Mouse (Mus musculus): Measurements from ENCODE around the gene Rab15. TPM values are rescaled to one million over a fixed set of nuclear protein-coding genes. Genes with fewer than 3 reads are reported as not detected.

Rab15 gene
- polyA plus RNA-seq, 1 experiment: 16.4 TPM

DNA sequence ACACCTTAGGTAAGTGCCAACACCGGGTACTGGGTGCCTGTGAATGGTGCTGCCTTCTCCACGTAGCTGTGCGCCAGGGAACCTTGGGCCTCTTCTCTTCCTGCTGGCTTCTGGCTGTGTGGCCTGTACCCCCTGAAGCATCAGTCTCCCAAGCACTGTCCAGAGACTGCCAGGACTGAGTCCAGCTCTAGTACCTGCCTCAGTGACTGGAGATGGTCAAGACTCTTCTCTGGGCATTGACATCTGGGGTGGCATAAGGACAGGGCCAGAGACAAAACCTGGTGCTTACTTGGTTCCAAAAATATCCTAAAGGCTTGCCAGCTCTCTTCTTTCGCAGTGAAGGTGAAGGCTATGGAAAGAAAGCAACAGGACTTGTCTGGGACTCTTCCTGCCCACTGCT, 11.7 kb downstream of the Rab15 start:
- Histone ChIP-seq H3K27ac (ENCODE audit: insufficient read depth, low read depth, low read length) (no peak overlapping the region), H3K27me3 (ENCODE audit: control insufficient read depth, insufficient read depth, low read length) (no peaks in the 10 kb centered on the region), H3K4me1 (ENCODE audit: control insufficient read depth, insufficient read depth, insufficient read length, low read length) (no peaks in the 10 kb centered on the region; the same call in 1 of the 2 replicates), H3K4me3 (ENCODE audit: low read depth, low read length) (no peak overlapping the region), H3K36me3 (ENCODE audit: control insufficient read depth, insufficient read depth, low read length) (no peaks in the 10 kb centered on the region)
- 81% methylated on average over 4 of the region's 4 CpGs for WGBS
- no peak for TF ChIP-seq POLR2A (IDR thresholded peaks at IDR 0.05; ENCODE audit: low read depth, low read length)
- no peak for TF ChIP-seq CTCF (IDR thresholded peaks at IDR 0.05; ENCODE audit: extremely low read depth, insufficient read length, insufficient replicate concordance, low read depth, low read length)

GRCm38 (mm10) chr12:76810491-76810890, 12.2 kb downstream of the Rab15 start:
- peaks cover under 1% of the 10 kb centered on the region; the same call in 1 of the 2 replicates for H3K4me1 ChIP-seq (ENCODE audit: control insufficient read depth, insufficient read depth, insufficient read length, low read length)
- H3K4me3 ChIP-seq (ENCODE audit: low read depth, low read length): no peak overlapping the region
- WGBS: 88% methylated on average over 5 of the region's 5 CpGs
- no peaks in the 10 kb centered on the region for H3K36me3 ChIP-seq (ENCODE audit: control insufficient read depth, insufficient read depth, low read length)
- TF ChIP-seq POLR2A (IDR thresholded peaks at IDR 0.05; ENCODE audit: low read depth, low read length) (no peak), CTCF (IDR thresholded peaks at IDR 0.05; ENCODE audit: extremely low read depth, insufficient read length, insufficient replicate concordance, low read depth, low read length) (no peak)
- no peak overlapping the region for H3K27ac ChIP-seq (ENCODE audit: insufficient read depth, low read depth, low read length)
- no peaks in the 10 kb centered on the region for H3K27me3 ChIP-seq (ENCODE audit: control insufficient read depth, insufficient read depth, low read length)

DNA sequence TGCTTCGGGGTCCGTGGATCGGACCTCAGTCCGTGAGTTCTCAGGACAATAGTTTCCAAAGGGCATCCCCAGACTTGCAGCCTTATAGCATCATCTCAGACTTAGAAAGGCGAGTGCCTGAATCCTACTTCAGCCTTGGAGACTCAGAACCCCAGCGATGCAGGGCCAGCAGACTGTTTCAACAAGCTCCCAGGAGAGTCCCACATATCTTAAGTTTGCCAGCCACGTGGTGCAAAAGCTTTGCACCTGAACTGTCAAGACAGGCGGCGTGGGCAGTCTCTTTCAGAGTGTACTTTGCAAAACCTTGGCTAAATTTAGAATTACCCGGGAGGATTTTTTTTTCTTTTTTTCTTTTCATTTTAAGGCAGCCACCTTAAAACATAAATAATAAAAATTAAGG, 14.9 kb downstream of the Rab15 start:
- H3K4me3 ChIP-seq (ENCODE audit: low read depth, low read length): no peak overlapping the region
- 87% methylated on average over 10 of the region's 10 CpGs for WGBS
- H3K27me3 ChIP-seq (ENCODE audit: control insufficient read depth, insufficient read depth, low read length): no peaks in the 10 kb centered on the region
- H3K4me1 ChIP-seq (ENCODE audit: control insufficient read depth, insufficient read depth, insufficient read length, low read length): peaks cover 3% of the 10 kb centered on the region; the same call in 1 of the 2 replicates
- H3K27ac ChIP-seq (ENCODE audit: insufficient read depth, low read depth, low read length): no peak overlapping the region
- TF ChIP-seq CTCF (IDR thresholded peaks at IDR 0.05; ENCODE audit: extremely low read depth, insufficient read length, insufficient replicate concordance, low read depth, low read length) (no peak), POLR2A (IDR thresholded peaks at IDR 0.05; ENCODE audit: low read depth, low read length) (no peak)
- no peaks in the 10 kb centered on the region for H3K36me3 ChIP-seq (ENCODE audit: control insufficient read depth, insufficient read depth, low read length)

DNA sequence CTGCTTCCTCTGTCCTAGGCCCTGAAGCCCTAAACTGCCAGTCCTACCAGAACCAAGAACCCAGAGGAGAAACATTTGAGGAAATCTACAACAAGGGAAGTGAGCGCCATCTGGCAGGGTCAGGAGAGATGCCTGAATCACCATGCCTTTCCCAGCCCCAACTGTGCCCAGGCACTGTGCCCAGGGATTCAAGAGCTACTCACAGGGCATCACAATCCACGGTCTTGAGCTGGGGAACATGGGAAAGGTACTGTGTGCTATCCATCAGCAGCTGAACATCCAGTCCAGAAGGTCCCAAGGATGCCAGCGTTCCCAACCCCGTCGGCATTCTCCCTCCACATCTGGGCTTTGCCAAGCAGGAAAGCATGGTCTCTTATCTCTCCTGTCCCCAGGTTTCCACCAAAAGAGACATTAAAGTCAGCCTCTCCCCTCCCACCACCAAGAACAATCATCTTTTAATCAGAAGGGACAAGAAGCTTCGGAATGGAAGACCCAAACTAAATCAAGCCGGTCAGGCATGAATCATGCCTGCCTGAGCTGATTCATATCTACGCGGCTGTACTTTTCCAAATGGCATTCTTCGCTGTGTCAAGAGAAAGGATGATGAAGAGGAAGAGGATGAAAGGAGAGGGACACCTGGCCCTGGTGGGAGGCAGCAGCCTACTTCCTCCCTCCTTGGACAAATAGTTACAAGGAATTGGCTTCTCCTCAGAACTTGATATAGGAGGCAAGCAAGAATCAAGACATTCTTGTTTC, 17.5 kb downstream of the Rab15 start:
- TF ChIP-seq CTCF (IDR thresholded peaks at IDR 0.05; ENCODE audit: extremely low read depth, insufficient read length, insufficient replicate concordance, low read depth, low read length) (no peak), POLR2A (IDR thresholded peaks at IDR 0.05; ENCODE audit: low read depth, low read length) (no peak)
- no peak overlapping the region for H3K27ac ChIP-seq (ENCODE audit: insufficient read depth, low read depth, low read length)

DNA sequence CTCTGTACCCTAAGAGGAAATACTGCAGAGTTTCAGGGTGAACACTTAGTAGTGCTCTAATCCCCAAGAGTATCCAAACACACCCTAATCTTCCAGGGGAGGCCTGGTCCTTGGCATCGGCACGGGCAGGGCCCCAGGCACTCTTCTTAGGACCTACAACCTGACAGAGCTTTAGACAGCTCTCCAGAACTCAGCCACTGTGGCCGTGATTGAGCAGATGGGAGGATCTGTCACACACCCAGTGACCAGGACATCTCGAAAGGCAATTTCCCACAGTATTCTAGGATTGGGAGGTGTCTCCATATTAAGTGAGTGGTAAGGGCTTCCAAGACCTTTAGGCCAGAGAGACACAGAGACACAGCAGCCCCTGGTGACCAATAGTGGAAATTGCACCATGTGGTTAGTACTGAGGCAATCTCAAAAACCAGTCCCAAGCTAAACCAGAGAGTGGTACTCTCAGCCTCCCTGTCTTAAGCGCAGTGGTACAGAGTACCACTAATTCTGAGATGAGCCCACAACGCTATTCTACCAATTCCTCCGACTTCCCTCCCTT, 18.9 kb downstream of the Rab15 start:
- Histone ChIP-seq H3K36me3 (ENCODE audit: control insufficient read depth, insufficient read depth, low read length) (no peaks in the 10 kb centered on the region), H3K27me3 (ENCODE audit: control insufficient read depth, insufficient read depth, low read length) (no peaks in the 10 kb centered on the region), H3K4me3 (ENCODE audit: low read depth, low read length) (no peak overlapping the region), H3K27ac (ENCODE audit: insufficient read depth, low read depth, low read length) (no peak overlapping the region), H3K4me1 (ENCODE audit: control insufficient read depth, insufficient read depth, insufficient read length, low read length) (peaks cover 15% of the 10 kb centered on the region)
- no peak for TF ChIP-seq POLR2A (IDR thresholded peaks at IDR 0.05; ENCODE audit: low read depth, low read length)
- peak; percentile 34; the same call in 1 of the 2 replicates for TF ChIP-seq CTCF (IDR thresholded peaks at IDR 0.05; ENCODE audit: extremely low read depth, insufficient read length, insufficient replicate concordance, low read depth, low read length)
- 46% methylated on average over 7 of the region's 7 CpGs for WGBS

More for the DNA sequence above, 17.5 kb downstream of the Rab15 start:
- Histone ChIP-seq H3K4me3 (ENCODE audit: low read depth, low read length) (no peak overlapping the region), H3K36me3 (ENCODE audit: control insufficient read depth, insufficient read depth, low read length) (no peaks in the 10 kb centered on the region), H3K27me3 (ENCODE audit: control insufficient read depth, insufficient read depth, low read length) (no peaks in the 10 kb centered on the region), H3K4me1 (ENCODE audit: control insufficient read depth, insufficient read depth, insufficient read length, low read length) (peaks cover 3% of the 10 kb centered on the region; the same call in 1 of the 2 replicates)
- 72% methylated on average over 10 of the region's 10 CpGs for WGBS

GRCm38 (mm10) chr12:76803028-76803427, 19.7 kb downstream of the Rab15 start:
- no peak overlapping the region for H3K27ac ChIP-seq (ENCODE audit: insufficient read depth, low read depth, low read length)
- 93% methylated on average over 10 of the region's 10 CpGs for WGBS
- no peak overlapping the region for H3K4me3 ChIP-seq (ENCODE audit: low read depth, low read length)
- H3K27me3 ChIP-seq (ENCODE audit: control insufficient read depth, insufficient read depth, low read length): no peaks in the 10 kb centered on the region
- no peak for TF ChIP-seq CTCF (IDR thresholded peaks at IDR 0.05; ENCODE audit: extremely low read depth, insufficient read length, insufficient replicate concordance, low read depth, low read length)
- no peak for TF ChIP-seq POLR2A (IDR thresholded peaks at IDR 0.05; ENCODE audit: low read depth, low read length)
- peaks cover 15% of the 10 kb centered on the region for H3K4me1 ChIP-seq (ENCODE audit: control insufficient read depth, insufficient read depth, insufficient read length, low read length)
- H3K36me3 ChIP-seq (ENCODE audit: control insufficient read depth, insufficient read depth, low read length): no peaks in the 10 kb centered on the region

DNA sequence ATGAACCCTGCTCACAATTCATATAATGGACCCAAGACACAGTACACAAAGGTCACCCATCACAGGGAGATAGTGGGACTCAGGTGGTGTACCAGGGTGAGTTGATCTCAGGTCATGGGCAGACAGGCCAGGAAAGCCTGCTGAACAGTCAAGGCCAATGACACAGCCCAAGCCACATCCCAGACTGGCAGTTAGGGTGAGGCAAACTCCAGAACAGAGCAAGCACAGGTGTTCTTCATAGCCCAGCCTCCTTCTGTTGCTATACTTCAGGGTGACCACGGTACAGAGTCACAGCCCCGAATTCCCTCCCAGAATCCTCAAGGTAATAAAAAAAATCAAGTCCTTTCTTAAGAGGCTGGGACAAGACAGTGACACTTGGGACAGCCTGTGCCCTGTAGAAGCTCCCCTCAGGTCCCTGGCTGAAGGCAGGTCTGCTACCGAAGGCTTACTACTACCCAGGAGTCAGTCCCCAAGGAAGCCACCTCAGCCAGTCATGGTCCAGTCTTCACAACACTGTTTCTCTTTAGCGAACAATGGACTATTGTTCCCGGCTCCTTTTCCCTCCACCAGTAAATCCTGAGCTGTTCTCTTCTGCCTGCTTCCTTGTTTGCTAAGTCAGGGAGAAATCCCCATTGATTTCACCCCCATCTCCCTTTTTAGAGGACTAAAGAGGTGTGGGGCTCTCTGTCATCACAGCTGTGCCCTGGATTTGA, 24.5 kb downstream of the Rab15 start:
- H3K4me1 ChIP-seq (ENCODE audit: control insufficient read depth, insufficient read depth, insufficient read length, low read length): peaks cover 31% of the 10 kb centered on the region
- TF ChIP-seq CTCF (IDR thresholded peaks at IDR 0.05; ENCODE audit: extremely low read depth, insufficient read length, insufficient replicate concordance, low read depth, low read length) (no peak), POLR2A (IDR thresholded peaks at IDR 0.05; ENCODE audit: low read depth, low read length) (no peak)
- WGBS: 22% methylated on average over 5 of the region's 5 CpGs
- H3K27me3 ChIP-seq (ENCODE audit: control insufficient read depth, insufficient read depth, low read length): no peaks in the 10 kb centered on the region
- peak overlapping the region; percentile 93 for H3K27ac ChIP-seq (ENCODE audit: insufficient read depth, low read depth, low read length)
- H3K36me3 ChIP-seq (ENCODE audit: control insufficient read depth, insufficient read depth, low read length): no peaks in the 10 kb centered on the region
- H3K4me3 ChIP-seq (ENCODE audit: low read depth, low read length): no peak overlapping the region
